Comparison of ENCODE assay signal across 18 mouse cellular contexts in genomic region chr10:18681385-18681954, GRCm38 (mm10).
DNase-seq lines count a peak whose midpoint lies in the region; ATAC-seq and TF ChIP-seq lines count a peak whose summit lies in the region.
"Had no signal": no experiment of that assay in that cellular context is flagged by ENCODE, and none has a peak within 500 bp of the region (broad histone marks: within the 10 kb centered on the region; RNA-seq: fewer than 3 reads in every experiment).

No protein-coding gene starts in this region.

- peak; percentile 40; the same call in 1 of the 2 replicates for ATAC-seq in hindbrain, embryonic 16.5 days
- ATAC-seq in hindbrain, embryonic 14.5 days (ENCODE audit: low FRiP score): no peak
- ATAC-seq in liver, embryonic 16.5 days (ENCODE audit: low read depth): no peak
- no peak for ATAC-seq in liver, embryonic 11.5 days (replicated peaks; ENCODE audit: low FRiP score)
- no peak for ATAC-seq in intestine, embryonic 14.5 days (replicated peaks; ENCODE audit: low FRiP score, low TSS enrichment, low read depth)

- no peaks in the 10 kb centered on the region for H3K9me3 ChIP-seq in hindbrain, embryonic 16.5 days (ENCODE audit: control insufficient read depth, low read length)
- no peaks in the 10 kb centered on the region for H3K9me3 ChIP-seq in hindbrain, embryonic 14.5 days (ENCODE audit: control insufficient read depth, low read length)
- no peaks in the 10 kb centered on the region for H3K9me3 ChIP-seq in liver, embryonic 16.5 days (replicated peaks; ENCODE audit: control insufficient read depth, low read length)
- no peaks in the 10 kb centered on the region for H3K9me3 ChIP-seq in liver, embryonic 11.5 days (ENCODE audit: control insufficient read depth, low read length)
- 0 out of 2 replicates have a peak, but pooled peaks cover under 1% of the 10 kb centered on the region for H3K9me3 ChIP-seq in intestine, embryonic 14.5 days (ENCODE audit: control insufficient read depth, low read length)
- H3K9me3 ChIP-seq: embryonic facial prominence, embryonic 15.5 days; forebrain, embryonic 10.5 days; limb, embryonic 15.5 days had no signal

- H3K36me3 ChIP-seq in hindbrain, embryonic 16.5 days (ENCODE audit: control insufficient read depth, insufficient read depth, low read length): peaks cover 2% of the 10 kb centered on the region; the same call in 1 of the 2 replicates
- peaks cover 7% of the 10 kb centered on the region for H3K36me3 ChIP-seq in hindbrain, embryonic 14.5 days (replicated peaks; ENCODE audit: control insufficient read depth, insufficient read depth)
- no peaks in the 10 kb centered on the region for H3K36me3 ChIP-seq in liver, embryonic 16.5 days (ENCODE audit: control insufficient read depth, insufficient read depth)
- no peaks in the 10 kb centered on the region for H3K36me3 ChIP-seq in liver, embryonic 11.5 days (ENCODE audit: control insufficient read depth, insufficient read depth, low read length)
- no peaks in the 10 kb centered on the region for H3K36me3 ChIP-seq in intestine, embryonic 14.5 days (ENCODE audit: control insufficient read depth, insufficient read depth, low read length)
- no peaks in the 10 kb centered on the region for H3K36me3 ChIP-seq in small intestine, adult 2 months (ENCODE audit: control insufficient read depth, insufficient read depth, low read length)
- H3K36me3 ChIP-seq: embryonic facial prominence, embryonic 15.5 days; forebrain, embryonic 10.5 days; limb, embryonic 15.5 days had no signal

- DNase-seq in hindbrain, embryonic 14.5 days (ENCODE audit: low spot score): no peak
- DNase-seq in liver, embryonic 11.5 days (ENCODE audit: low spot score): no peak
- DNase-seq in intestine, embryonic 14.5 days (ENCODE audit: low spot score): no peak
- no peak for DNase-seq in testis, postnatal 10 days (ENCODE audit: low spot score)
- DNase-seq in testis, postnatal 14 days (ENCODE audit: low spot score): no peak
- DNase-seq: adrenal gland, postnatal 25 days; B cell, adult 2 months; cerebellum, adult 8-10 months; gastrocnemius, postnatal 25 days; lung, embryonic 14.5 days; midbrain, embryonic 14.5 days; thymus, postnatal 14 days had no signal

- no peaks in the 10 kb centered on the region for H3K27me3 ChIP-seq in hindbrain, embryonic 16.5 days (replicated peaks; ENCODE audit: control insufficient read depth, insufficient read depth, low read length)
- no peaks in the 10 kb centered on the region for H3K27me3 ChIP-seq in hindbrain, embryonic 14.5 days (ENCODE audit: control insufficient read depth, insufficient read depth, low read length)
- H3K27me3 ChIP-seq in liver, embryonic 16.5 days (ENCODE audit: control insufficient read depth, insufficient read depth, low read depth, low read length): no peaks in the 10 kb centered on the region
- H3K27me3 ChIP-seq in liver, embryonic 11.5 days (replicated peaks; ENCODE audit: control insufficient read depth, insufficient read depth, low read length): no peaks in the 10 kb centered on the region
- H3K27me3 ChIP-seq in intestine, embryonic 14.5 days (replicated peaks; ENCODE audit: control insufficient read depth, insufficient read depth, low read length): no peaks in the 10 kb centered on the region
- no peaks in the 10 kb centered on the region for H3K27me3 ChIP-seq in small intestine, adult 2 months (ENCODE audit: control insufficient read depth, insufficient read depth, low read length)
- H3K27me3 ChIP-seq: embryonic facial prominence, embryonic 15.5 days; limb, embryonic 15.5 days had no signal

- peaks cover 4% of the 10 kb centered on the region; the same call in 1 of the 2 replicates for H3K4me1 ChIP-seq in hindbrain, embryonic 16.5 days (ENCODE audit: control insufficient read depth, insufficient read depth, low read depth, low read length)
- H3K4me1 ChIP-seq in hindbrain, embryonic 14.5 days (replicated peaks; ENCODE audit: control insufficient read depth, insufficient read depth, low read length): 0 out of 2 replicates have a peak, but pooled peaks cover 5% of the 10 kb centered on the region
- no peaks in the 10 kb centered on the region for H3K4me1 ChIP-seq in liver, embryonic 16.5 days (ENCODE audit: control insufficient read depth, low read depth, low read length)
- H3K4me1 ChIP-seq in liver, embryonic 11.5 days (replicated peaks; ENCODE audit: control insufficient read depth, insufficient read depth, low read length): no peaks in the 10 kb centered on the region
- no peaks in the 10 kb centered on the region for H3K4me1 ChIP-seq in intestine, embryonic 14.5 days (replicated peaks; ENCODE audit: control insufficient read depth, insufficient read depth, low read length)
- H3K4me1 ChIP-seq in small intestine, adult 2 months (ENCODE audit: control insufficient read depth, insufficient read depth, insufficient read length, low read length): peaks cover 5% of the 10 kb centered on the region; the same call in 1 of the 2 replicates
- H3K4me1 ChIP-seq: embryonic facial prominence, embryonic 15.5 days; forebrain, embryonic 10.5 days; limb, embryonic 15.5 days had no signal

- H3K9ac ChIP-seq in hindbrain, embryonic 16.5 days (ENCODE audit: low read depth, low read length): no peak overlapping the region
- no peak overlapping the region for H3K9ac ChIP-seq in hindbrain, embryonic 14.5 days
- H3K9ac ChIP-seq in liver, embryonic 16.5 days (ENCODE audit: low read depth, low read length): no peak overlapping the region
- H3K9ac ChIP-seq in liver, embryonic 11.5 days (ENCODE audit: low read depth, low read length): no peak overlapping the region
- no peak overlapping the region for H3K9ac ChIP-seq in intestine, embryonic 14.5 days (ENCODE audit: low read length)
- H3K9ac ChIP-seq: embryonic facial prominence, embryonic 15.5 days; limb, embryonic 15.5 days; lung, embryonic 14.5 days had no signal

- no peak for TF ChIP-seq POLR2A in small intestine, adult 2 months (IDR thresholded peaks at IDR 0.05; ENCODE audit: low read depth, low read length)

- H3K4me2 ChIP-seq in hindbrain, embryonic 16.5 days (ENCODE audit: low read length): no peak overlapping the region
- no peak overlapping the region for H3K4me2 ChIP-seq in hindbrain, embryonic 14.5 days (replicated peaks)
- no peak overlapping the region for H3K4me2 ChIP-seq in liver, embryonic 16.5 days (ENCODE audit: low read depth, low read length)
- H3K4me2 ChIP-seq in liver, embryonic 11.5 days: no peak overlapping the region
- H3K4me2 ChIP-seq in intestine, embryonic 14.5 days (ENCODE audit: low read length): no peak overlapping the region
- H3K4me2 ChIP-seq: embryonic facial prominence, embryonic 15.5 days; limb, embryonic 15.5 days; lung, embryonic 14.5 days had no signal

- H3K27ac ChIP-seq in hindbrain, embryonic 16.5 days (ENCODE audit: low read depth, low read length): no peak overlapping the region
- no peak overlapping the region for H3K27ac ChIP-seq in hindbrain, embryonic 14.5 days
- H3K27ac ChIP-seq in liver, embryonic 16.5 days (ENCODE audit: low read length): peak overlapping the region; percentile 59
- H3K27ac ChIP-seq in liver, embryonic 11.5 days (ENCODE audit: low read depth, low read length): no peak overlapping the region
- peak overlapping the region; percentile 59; the same call in 1 of the 2 replicates for H3K27ac ChIP-seq in intestine, embryonic 14.5 days (ENCODE audit: low read depth)
- H3K27ac ChIP-seq in small intestine, adult 2 months (ENCODE audit: insufficient read depth, low read depth, low read length): peak overlapping the region; percentile 55
- H3K27ac ChIP-seq: embryonic facial prominence, embryonic 15.5 days; forebrain, embryonic 10.5 days; limb, embryonic 15.5 days had no signal

- no peak overlapping the region for H3K4me3 ChIP-seq in hindbrain, embryonic 16.5 days (ENCODE audit: low read length)
- no peak overlapping the region for H3K4me3 ChIP-seq in hindbrain, embryonic 14.5 days (replicated peaks; ENCODE audit: low read length)
- H3K4me3 ChIP-seq in liver, embryonic 16.5 days (ENCODE audit: low read depth, low read length): no peak overlapping the region
- no peak overlapping the region for H3K4me3 ChIP-seq in liver, embryonic 11.5 days (ENCODE audit: low read depth, low read length)
- H3K4me3 ChIP-seq in intestine, embryonic 14.5 days (ENCODE audit: low read depth, low read length): no peak overlapping the region
- no peak overlapping the region for H3K4me3 ChIP-seq in small intestine, adult 2 months (ENCODE audit: low read depth, low read length)
- H3K4me3 ChIP-seq: embryonic facial prominence, embryonic 15.5 days; forebrain, embryonic 10.5 days; limb, embryonic 15.5 days had no signal

- no peak for TF ChIP-seq CTCF in small intestine, adult 2 months (IDR thresholded peaks at IDR 0.05; ENCODE audit: extremely low read depth, insufficient read length, insufficient replicate concordance, low read depth, low read length)

- 69% methylated on average over 2 of the region's 2 CpGs for WGBS in hindbrain, embryonic 16.5 days
- WGBS in hindbrain, embryonic 14.5 days: 70% methylated on average over 2 of the region's 2 CpGs
- 63% methylated on average over 2 of the region's 2 CpGs for WGBS in liver, embryonic 16.5 days (ENCODE audit: insufficient replicate concordance)
- WGBS in liver, embryonic 11.5 days: 88% methylated on average over 2 of the region's 2 CpGs
- 72% methylated on average over 2 of the region's 2 CpGs for WGBS in intestine, embryonic 14.5 days
- WGBS in small intestine, adult 2 months: 63% methylated on average over 2 of the region's 2 CpGs

Comparison
In these comparisons a context has a peak if more than half of its experiments do, and no peak if none do; other contexts are left out.
1. H3K27ac ChIP-seq: peak in liver, embryonic 16.5 days (single experiment), intestine, embryonic 14.5 days (single experiment) and small intestine, adult 2 months (single experiment); none in hindbrain, embryonic 16.5 days (single experiment), hindbrain, embryonic 14.5 days (single experiment) and liver, embryonic 11.5 days (single experiment).